Mouse (Mus musculus): Measurements from ENCODE around the gene Tsacc.

DNA sequence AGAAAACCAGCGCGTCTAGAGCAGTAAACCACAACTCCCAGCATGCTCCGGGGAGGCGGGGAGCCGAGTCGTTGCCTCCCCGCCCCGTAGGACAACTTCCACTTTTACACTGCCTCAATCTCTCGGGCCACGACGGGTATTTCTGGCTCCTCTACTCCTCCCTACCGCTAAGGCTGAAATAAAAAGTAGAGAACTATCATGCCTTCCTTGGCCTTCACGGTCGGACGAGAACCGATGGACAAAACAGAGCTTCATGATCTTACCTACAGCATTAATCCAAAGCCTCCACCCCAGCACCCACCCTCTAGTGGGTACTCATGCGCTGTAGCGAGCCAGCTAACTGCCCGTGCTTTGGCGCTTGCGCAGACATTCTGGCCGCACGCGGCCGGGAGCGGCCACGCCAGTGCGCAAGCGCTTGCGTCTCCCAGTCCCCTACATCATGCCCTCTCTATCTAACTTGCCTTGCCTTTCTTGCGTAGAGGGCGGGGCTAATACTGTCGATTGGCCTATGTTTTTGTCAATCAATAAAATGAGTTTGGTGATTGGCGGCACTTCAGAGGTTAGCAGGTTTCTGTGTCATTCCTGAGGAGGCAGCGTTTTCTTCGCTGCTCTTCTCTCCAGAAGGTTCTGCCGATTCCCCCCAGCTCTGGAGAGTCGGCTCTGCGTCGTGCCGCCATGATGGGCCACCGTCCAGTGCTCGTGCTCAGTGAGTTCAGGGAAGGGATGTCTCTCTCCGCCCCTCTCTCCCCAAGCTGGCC is at the start of gene Tsacc, which contains the start of gene Cct3:
- TF ChIP-seq POLR2A (IDR thresholded peaks at IDR 0.05; ENCODE audit: borderline replicate concordance, control insufficient read depth, low read depth, low read length) (peak; percentile 55; the same call in 1 of the 2 replicates), CTCF (IDR thresholded peaks at IDR 0.05; ENCODE audit: control insufficient read depth, insufficient read depth, low read length) (no peak)

Data from bone marrow, adult 2 months (tissue).